Mouse (Mus musculus) embryo, embryonic 10.5 days (tissue): ENCODE data around the gene Capza2.
"Not testable (repeated sequence)": the region's sequence is repeated elsewhere in the genome, so short reads cannot be mapped to it uniquely, and the experiment has no call there.

Experiments used
- DNase-seq: peaks from one replicate; pipeline ENCODE4 v3.0.0-alpha.2; 2015; ENCODE audit warnings: low spot score

Capza2 gene

DNA sequence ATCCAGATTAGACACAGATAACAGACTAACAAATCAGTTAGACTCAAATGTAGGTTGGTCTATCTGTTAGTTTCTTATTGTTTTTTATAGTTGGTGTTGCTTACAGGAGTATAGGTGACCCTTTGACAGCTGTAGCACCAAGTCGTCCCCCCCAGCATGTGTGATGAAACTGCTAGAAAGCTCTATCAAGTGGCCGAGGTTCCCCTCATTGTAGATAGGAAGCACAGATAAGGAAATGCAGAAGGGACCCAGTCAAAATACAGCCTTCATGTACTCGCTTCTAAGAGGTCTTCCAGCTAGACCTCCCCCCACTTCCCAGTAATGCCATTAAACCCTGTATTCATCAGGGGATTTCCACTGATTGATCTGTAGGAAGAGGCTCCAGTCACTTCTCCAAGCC is 6.7 kb downstream of the Capza2 start:
- no peak for DNase-seq

- no peak for DNase-seq
Observed at GRCm38 (mm10) chr6:17646107-17646506, 10.1 kb downstream of the Capza2 start.

- no peak for DNase-seq
Observed at GRCm38 (mm10) chr6:17652132-17652531, 16.1 kb downstream of the Capza2 start.

DNA sequence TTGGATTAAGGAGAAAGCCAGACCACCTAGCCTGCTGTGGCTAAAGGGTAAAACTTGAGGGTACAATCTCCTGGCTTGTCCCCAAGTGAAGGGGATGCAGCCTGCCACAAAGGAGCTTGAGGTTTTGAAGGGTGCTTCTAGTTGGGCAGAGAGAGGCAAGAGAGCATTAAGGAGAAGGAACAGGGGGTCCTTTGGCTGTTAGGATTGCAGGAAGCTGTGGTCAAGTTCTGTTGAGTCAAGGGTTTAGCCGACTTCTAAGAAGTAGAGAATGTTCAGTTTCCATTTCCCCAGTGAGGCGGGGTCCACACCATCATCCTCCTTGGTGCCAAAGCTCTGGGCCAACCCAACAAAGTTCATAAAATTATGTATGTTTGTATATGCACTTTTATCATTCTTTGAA is 19.0 kb downstream of the Capza2 start:
- no peak for DNase-seq

GRCm38 (mm10) chr6:17657308-17657707 is 21.3 kb downstream of the Capza2 start:
- DNase-seq: no peak

- DNase-seq: no peak
Observed at GRCm38 (mm10) chr6:17665348-17665747, 29.3 kb downstream of the Capza2 start.

GRCm38 (mm10) chr6:17666024-17666423 is 30.0 kb downstream of the Capza2 start:
- DNase-seq: no peak

DNA sequence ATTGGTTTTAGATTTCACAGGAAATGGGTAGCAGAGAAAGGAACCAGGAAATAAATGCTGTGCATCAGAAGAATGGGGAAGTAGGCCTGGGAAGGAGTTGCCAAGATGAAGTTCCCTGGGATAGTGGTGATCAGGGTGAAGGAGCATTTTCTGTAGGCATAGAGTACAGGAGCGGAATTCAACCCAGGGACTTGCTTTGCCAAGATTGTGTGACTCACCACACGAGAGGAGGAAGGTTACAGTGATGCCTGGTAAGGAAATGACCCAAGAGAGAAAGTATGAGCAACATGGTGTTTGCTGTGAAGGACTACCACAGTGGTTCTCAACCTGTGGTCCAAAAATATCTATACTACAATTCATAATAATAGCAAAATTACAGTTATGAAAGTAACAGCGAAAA is 31.8 kb downstream of the Capza2 start:
- DNase-seq: no peak

DNA sequence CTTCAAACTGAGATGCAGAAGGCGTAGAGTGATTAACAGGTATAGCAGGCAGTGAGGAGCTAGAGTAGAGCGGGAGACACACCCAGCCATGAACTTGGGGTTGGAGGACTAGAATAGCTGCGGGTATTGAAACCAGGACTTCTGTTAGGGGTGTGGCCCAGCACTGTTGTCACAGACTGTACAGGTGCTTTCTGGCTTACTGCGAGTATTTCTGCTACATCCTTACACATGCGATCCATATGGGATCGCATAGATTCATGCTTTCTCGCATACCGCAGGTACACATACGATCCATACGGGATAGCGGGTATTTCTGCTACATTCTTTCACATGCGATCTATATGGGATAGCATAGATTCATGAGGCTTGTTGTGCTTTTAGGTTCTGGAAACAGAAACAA is 32.3 kb downstream of the Capza2 start:
- no peak for DNase-seq

- DNase-seq: no peak
Observed at GRCm38 (mm10) chr6:17669826-17670225, 33.8 kb downstream of the Capza2 start.

GRCm38 (mm10) chr6:17675019-17675756 is 39.2 kb downstream of the Capza2 start:
- DNase-seq: peak; percentile 87

GRCm38 (mm10) chr6:17677008-17677407 is 41.0 kb downstream of the Capza2 start:
- DNase-seq: no peak

GRCm38 (mm10) chr6:17680266-17680925 is 44.4 kb downstream of the Capza2 start:
- DNase-seq: no peak

GRCm38 (mm10) chr6:17681810-17682209 is 45.8 kb downstream of the Capza2 start:
- DNase-seq: no peak

DNA sequence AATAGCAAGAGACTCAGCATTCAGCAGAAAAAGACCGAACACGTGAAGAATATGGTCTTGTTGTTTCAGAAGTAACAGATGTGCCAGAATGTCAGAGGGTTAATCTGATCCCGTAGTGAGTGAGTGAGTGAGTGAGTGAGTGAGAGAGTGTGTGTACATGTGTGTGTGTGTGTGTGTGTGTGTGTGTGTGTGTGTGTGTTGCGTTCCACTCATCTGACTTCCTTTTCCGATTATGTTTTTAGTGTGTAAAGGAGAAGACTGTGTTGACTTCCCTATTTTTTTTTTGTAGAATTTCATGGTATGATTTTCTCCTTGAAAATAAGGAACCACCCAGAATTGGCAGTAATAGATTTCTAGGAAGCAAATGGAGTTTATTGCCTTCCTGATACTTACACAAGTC is 52.6 kb downstream of the Capza2 start:
- DNase-seq: no peak

DNA sequence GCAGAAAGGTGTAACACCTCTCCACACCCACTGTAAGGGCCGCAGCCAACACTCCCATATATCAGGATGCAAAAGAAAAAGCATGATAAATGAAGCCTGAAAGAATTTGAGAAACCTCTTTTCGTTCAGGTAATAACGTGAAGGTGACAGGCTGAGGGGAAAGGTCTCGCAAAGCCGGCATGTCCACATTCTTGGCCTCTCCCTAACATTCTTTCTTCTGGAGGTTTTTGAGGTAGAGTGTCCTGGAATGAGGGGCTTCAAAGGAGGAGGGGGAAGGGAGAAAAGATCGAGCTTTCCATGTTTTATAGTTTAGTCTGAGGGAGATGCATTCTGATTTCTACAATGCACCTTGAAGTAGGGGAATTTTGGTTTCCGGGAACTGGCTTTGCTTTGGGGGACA is 56.6 kb downstream of the Capza2 start, which contains the start of gene St7:
Gene St7, plus strand, starts transcription at position 287 of the 400 bp plus-strand sequence.
- DNase-seq: peak; percentile 20

DNA sequence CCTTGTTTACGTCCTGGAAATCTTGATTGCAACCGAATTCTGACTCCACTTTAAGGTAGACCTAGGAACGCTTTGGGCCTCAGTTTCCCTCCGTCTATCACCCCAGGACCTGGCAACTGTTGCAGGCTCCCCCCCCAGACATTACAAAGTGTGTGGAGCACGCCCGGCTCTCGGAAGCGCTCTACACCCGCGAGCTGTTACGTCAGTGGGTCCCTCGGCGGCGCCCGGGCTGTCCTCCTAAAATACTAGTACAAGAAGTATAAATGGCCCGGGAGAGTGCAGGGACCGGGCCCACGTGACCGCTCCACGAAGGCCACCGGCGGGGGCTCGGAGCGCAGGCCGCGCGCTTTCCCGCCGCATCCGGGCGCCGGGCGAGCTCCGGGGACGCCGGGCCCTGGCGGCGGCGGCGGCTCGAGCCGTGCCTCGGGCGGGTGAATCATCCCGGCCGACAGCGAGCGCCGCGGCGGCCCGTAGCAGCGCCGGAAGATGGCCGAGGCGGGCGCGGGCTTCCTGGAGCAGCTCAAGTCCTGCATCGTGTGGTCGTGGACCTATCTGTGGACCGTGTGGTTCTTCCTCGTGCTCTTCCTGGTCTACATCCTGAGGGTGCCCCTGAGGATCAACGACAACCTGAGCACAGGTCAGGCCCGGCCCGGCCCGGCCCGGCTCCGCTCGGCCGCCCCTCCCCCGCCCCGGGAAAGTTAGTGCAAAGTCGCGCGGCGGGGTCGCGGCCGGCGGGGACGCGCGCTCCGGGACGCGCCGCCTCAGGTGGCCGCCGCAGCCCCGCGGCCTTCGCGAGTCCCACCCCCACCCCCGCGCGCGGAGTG is 57.9 kb downstream of the Capza2 start:
- DNase-seq: peak; percentile 79

DNA sequence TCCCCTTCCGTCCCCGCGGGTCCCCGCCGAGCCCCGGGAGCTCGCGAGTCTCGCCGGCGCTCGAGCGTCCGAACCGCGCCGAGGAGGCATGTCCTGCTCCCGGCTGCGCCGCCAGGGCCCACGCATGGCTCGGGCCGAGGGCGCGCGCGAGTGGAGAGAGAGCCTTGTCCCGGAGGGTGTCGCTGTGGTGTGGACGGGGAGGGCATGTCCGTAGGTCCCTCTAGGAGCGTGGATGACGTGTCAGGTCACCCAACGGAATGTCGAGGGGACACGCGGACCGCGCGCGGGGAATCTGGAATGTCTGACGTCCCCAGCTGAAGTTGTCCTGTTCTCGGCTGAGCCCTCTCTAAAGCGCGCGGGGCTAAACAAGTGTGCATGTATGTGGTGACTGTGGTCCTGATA is 58.5 kb downstream of the Capza2 start:
- DNase-seq: peak; percentile 70

GRCm38 (mm10) chr6:17696321-17696734 is 60.3 kb downstream of the Capza2 start:
- DNase-seq: peak; percentile 78

DNA sequence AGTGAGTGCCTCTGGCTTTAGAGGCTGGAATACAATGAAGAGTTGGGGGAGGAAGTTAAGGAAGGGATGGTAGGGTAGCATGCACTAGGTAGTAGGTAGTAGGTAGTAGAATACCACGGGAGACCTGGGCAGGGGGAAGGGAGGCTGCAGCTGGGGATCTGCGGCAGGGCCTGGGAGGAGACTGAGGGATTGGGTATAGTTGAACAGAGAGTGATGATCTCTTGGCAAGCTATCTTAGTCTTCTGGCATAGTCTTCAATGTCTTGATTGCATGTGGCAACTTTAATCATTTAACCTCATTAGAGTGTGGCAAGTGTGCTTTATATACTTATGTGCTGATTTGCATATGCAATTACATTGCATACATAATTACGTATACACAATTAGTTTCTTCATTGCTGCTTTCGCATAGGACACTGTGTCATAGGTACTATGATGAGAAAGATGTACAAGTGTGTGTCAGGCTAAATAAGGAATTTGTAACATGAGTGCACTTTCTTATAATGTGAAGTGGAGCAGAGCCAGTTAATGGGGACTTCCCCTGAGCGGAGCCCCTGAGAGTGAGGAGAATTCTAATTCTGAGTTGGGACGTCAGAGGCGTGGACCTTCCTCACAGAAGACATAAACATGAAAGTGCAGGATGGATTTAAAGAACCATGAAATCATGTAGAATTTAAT is 65.0 kb downstream of the Capza2 start:
- no peak for DNase-seq

DNA sequence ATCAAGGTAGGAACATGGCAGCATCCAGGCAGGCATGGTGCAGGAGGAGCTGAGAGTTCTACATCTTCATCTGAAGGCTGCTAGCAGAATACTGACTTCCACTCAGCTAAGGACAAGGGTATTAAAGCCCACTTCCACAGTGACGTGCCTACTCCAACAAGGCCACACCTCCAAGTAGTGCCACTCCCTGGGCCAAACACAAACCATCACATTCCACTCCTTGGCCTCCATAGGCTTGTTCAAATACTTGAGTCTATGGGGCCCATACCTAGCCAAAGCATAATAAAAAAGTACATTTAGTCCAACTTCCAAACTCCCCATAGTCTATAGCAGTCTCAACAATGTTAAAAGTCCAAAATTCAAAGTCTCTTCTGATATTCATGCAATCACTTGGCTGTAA is 68.0 kb downstream of the Capza2 start:
- not testable (repeated sequence) for DNase-seq

DNA sequence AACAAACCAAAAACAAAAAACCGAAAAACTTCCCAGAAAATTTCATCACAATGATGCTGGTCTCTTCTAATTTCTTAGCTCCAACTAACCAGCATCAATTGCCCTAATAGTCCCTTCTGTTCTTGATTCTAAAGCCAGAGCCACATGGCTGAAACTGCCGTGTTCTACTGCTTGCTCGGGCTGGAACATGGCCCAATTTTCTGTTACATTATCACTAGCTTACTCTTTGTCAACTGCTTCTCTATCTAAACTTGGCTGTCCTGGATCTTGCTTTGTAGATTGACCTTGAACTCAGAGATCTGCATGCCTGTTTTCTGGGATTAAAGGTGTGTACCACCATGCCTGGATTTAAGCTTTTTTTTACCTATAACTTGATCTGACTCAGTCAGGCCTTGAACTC is 69.9 kb downstream of the Capza2 start:
- no peak for DNase-seq
